Mouse (Mus musculus) cerebellum, adult 2 months (tissue): ENCODE results near the gene Cmss1. TPM values are rescaled to one million over a fixed set of nuclear protein-coding genes. Genes with fewer than 3 reads are reported as not detected.

Experiments
- DNase-seq, 2 experiments: peaks; one replicate each; pipeline ENCODE4 v3.0.0; 2021
- H3K27ac ChIP-seq: fragments of 200-500 bp; 2 replicates; pipeline ENCODE4 v1.5.1; 2012; ENCODE audit warnings: low read length, control low read depth, inconsistent platforms; ENCODE audit not compliant: insufficient read depth
- H3K27me3 ChIP-seq: fragments of 200-500 bp; 2 replicates; pipeline ENCODE4 v1.6.1; 2012; ENCODE audit warnings: inconsistent platforms, mild to moderate bottlenecking, low read length, moderate library complexity; ENCODE audit not compliant: control insufficient read depth, insufficient read depth
- H3K4me1 ChIP-seq: fragments of 200-500 bp; 2 replicates; pipeline ENCODE4 v1.6.1; 2011; ENCODE audit warnings: low read length; ENCODE audit not compliant: control insufficient read depth, insufficient read depth
- H3K4me3 ChIP-seq: fragments of 200-500 bp; replicated peaks from 2 replicates; pipeline ENCODE3; 2011; ENCODE audit warnings: mild to moderate bottlenecking, low read depth, low read length, control low read depth; ENCODE audit not compliant: insufficient read depth
- CTCF ChIP-seq: fragments of 200-500 bp; IDR thresholded peaks from 2 replicates; pipeline ENCODE4 v1.5.1; 2011; ENCODE audit warnings: low read depth, mild to moderate bottlenecking, control low read depth, low read length, moderate library complexity, borderline replicate concordance; ENCODE audit not compliant: insufficient read depth
- POLR2A ChIP-seq: fragments of 200-500 bp; IDR thresholded peaks from 2 replicates; pipeline ENCODE4 v1.6.1; 2011; ENCODE audit warnings: low read length, control low read depth, borderline replicate concordance; ENCODE audit not compliant: insufficient read depth
- WGBS: fragments of 180-500 bp; shearing (Covaris S2); methylation state at CpG from one replicate; pipeline ENCODE4 v1.1.7; 2018; 5-methylcytosine and 5-hydroxymethylcytosine counted together
- polyA plus RNA-seq: library from polyadenylated mRNA; depleted of rRNA; stranded (reverse); fragments of >200 nt; gene quantifications from 2 replicates; pipeline ENCODE4 v1.2.3, GENCODE M21; 2012

Cmss1 gene
- polyA plus RNA-seq, 1 experiment: 9.3 TPM

GRCm38 (mm10) chr16:57456003-57456402, 150.7 kb downstream of the Cmss1 start:
- no peak for TF ChIP-seq CTCF
- no peak for TF ChIP-seq POLR2A
- H3K27ac ChIP-seq: no peak overlapping the region
- H3K4me1 ChIP-seq: no peaks in the 10 kb centered on the region; the same call in 1 of the 2 replicates
- 71% methylated on average over 2 of the region's 2 CpGs for WGBS
- H3K27me3 ChIP-seq: no peaks in the 10 kb centered on the region
- no peak overlapping the region for H3K4me3 ChIP-seq
- no peak for DNase-seq

- H3K27ac ChIP-seq: no peak overlapping the region
- 74% methylated on average over 3 of the region's 3 CpGs for WGBS
- no peaks in the 10 kb centered on the region; the same call in 1 of the 2 replicates for H3K4me1 ChIP-seq
- TF ChIP-seq CTCF: no peak
- no peak for TF ChIP-seq POLR2A
- no peak overlapping the region for H3K4me3 ChIP-seq
- no peak for DNase-seq
- no peaks in the 10 kb centered on the region for H3K27me3 ChIP-seq
Measured at GRCm38 (mm10) chr16:57455573-57455972, 151.1 kb downstream of the Cmss1 start.

GRCm38 (mm10) chr16:57454106-57454763, 152.4 kb downstream of the Cmss1 start:
- Histone ChIP-seq H3K4me1 (no peaks in the 10 kb centered on the region; the same call in 1 of the 2 replicates), H3K27me3 (no peaks in the 10 kb centered on the region), H3K27ac (no peak overlapping the region), H3K4me3 (no peak overlapping the region)
- DNase-seq: no peak
- 95% methylated on average over 8 of the region's 8 CpGs for WGBS
- TF ChIP-seq CTCF: no peak
- no peak for TF ChIP-seq POLR2A

GRCm38 (mm10) chr16:57453009-57453408, 153.7 kb downstream of the Cmss1 start:
- Histone ChIP-seq H3K27ac (no peak overlapping the region), H3K27me3 (no peaks in the 10 kb centered on the region), H3K4me1 (no peaks in the 10 kb centered on the region; the same call in 1 of the 2 replicates), H3K4me3 (no peak overlapping the region)
- TF ChIP-seq POLR2A: no peak
- TF ChIP-seq CTCF: no peak
- no peak for DNase-seq
- WGBS: 65% methylated on average over 7 of the region's 7 CpGs

- Histone ChIP-seq H3K4me1 (no peaks in the 10 kb centered on the region), H3K27me3 (no peaks in the 10 kb centered on the region), H3K27ac (no peak overlapping the region), H3K4me3 (no peak overlapping the region)
- no peak for DNase-seq
- 47% methylated on average over 10 of the region's 10 CpGs for whole genome bisulfite sequencing
- no peak for TF ChIP-seq CTCF
- TF ChIP-seq POLR2A: no peak
Measured at GRCm38 (mm10) chr16:57445096-57446094, 161.3 kb downstream of the Cmss1 start.

- Histone ChIP-seq H3K27ac (no peak overlapping the region), H3K4me1 (no peaks in the 10 kb centered on the region), H3K4me3 (no peak overlapping the region), H3K27me3 (no peaks in the 10 kb centered on the region; the same call in 1 of the 2 replicates)
- 92% methylated on average over 10 of the region's 10 CpGs for WGBS
- DNase-seq: no peak
- no peak for TF ChIP-seq POLR2A
- no peak for TF ChIP-seq CTCF
Measured at GRCm38 (mm10) chr16:57440706-57441437, 165.8 kb downstream of the Cmss1 start.

GRCm38 (mm10) chr16:57439206-57439605, 167.5 kb downstream of the Cmss1 start:
- no peak for TF ChIP-seq POLR2A
- no peak for TF ChIP-seq CTCF
- DNase-seq: no peak
- no peak overlapping the region for H3K4me3 ChIP-seq
- H3K27ac ChIP-seq: no peak overlapping the region
- no peaks in the 10 kb centered on the region for H3K4me1 ChIP-seq
- 48% methylated on average over 11 of the region's 11 CpGs for WGBS
- no peaks in the 10 kb centered on the region; the same call in 1 of the 2 replicates for H3K27me3 ChIP-seq
